Mouse (Mus musculus) embryonic facial prominence, embryonic 15.5 days (tissue): ENCODE results near the gene Dnpep. TPM values are rescaled to one million over a fixed set of nuclear protein-coding genes. Genes with fewer than 3 reads are reported as not detected.

ENCODE experiments used
- ATAC-seq: fragments of 200-750 bp; cut with Nextera tagmentation; 2 replicates; pipeline ENCODE4 v1.8.0; 2017; ENCODE audit warnings: low read depth, moderate TSS enrichment; ENCODE audit not compliant: insufficient number of reproducible peaks, low FRiP score, low TSS enrichment
- H3K27ac ChIP-seq: fragments of 300-500 bp; sonication (generic); replicated peaks from 2 replicates; pipeline ENCODE4 v1.5.1; 2015; ENCODE audit warnings: mild to moderate bottlenecking, inconsistent platforms
- H3K27me3 ChIP-seq: fragments of 300-500 bp; sonication (generic); 2 replicates; pipeline ENCODE4 v1.6.1; 2015; ENCODE audit warnings: inconsistent platforms
- H3K36me3 ChIP-seq: fragments of 300-500 bp; sonication (generic); 2 replicates; pipeline ENCODE4 v1.6.1; 2015; ENCODE audit warnings: mild to moderate bottlenecking, inconsistent platforms
- H3K4me1 ChIP-seq: fragments of 300-500 bp; sonication (generic); 2 replicates; pipeline ENCODE4 v1.6.1; 2015; ENCODE audit warnings: inconsistent platforms
- H3K4me2 ChIP-seq: fragments of 300-500 bp; sonication (generic); replicated peaks from 2 replicates; pipeline ENCODE4 v1.6.1; 2015; ENCODE audit warnings: mild to moderate bottlenecking, inconsistent platforms
- H3K4me3 ChIP-seq: fragments of 300-500 bp; sonication (generic); replicated peaks from 2 replicates; pipeline ENCODE4 v1.5.1; 2015; ENCODE audit warnings: mild to moderate bottlenecking, inconsistent platforms
- H3K9ac ChIP-seq: fragments of 300-500 bp; sonication (generic); 2 replicates; pipeline ENCODE4 v1.6.1; 2015; ENCODE audit warnings: inconsistent platforms
- H3K9me3 ChIP-seq: fragments of 300-500 bp; sonication (generic); replicated peaks from 2 replicates; pipeline ENCODE4 v1.6.1; 2016; ENCODE audit warnings: inconsistent platforms
- WGBS: fragments of 180-500 bp; shearing (Covaris S2); methylation state at CpG from one replicate; pipeline ENCODE4 v1.1.7; 2015; 5-methylcytosine and 5-hydroxymethylcytosine counted together
- polyA plus RNA-seq: library from polyadenylated mRNA; unstranded; fragments of >200 nt; fragmentation: Nextera tagmentation; extraction: Ambion mirVana; gene quantifications from 2 replicates; pipeline ENCODE4 v1.2.1, GENCODE M21; 2015

The Dnpep gene
- polyA plus RNA-seq, 1 experiment from 2014 or later: 113 TPM

- H3K4me3 ChIP-seq: no peak overlapping the region
- no peak overlapping the region for H3K27ac ChIP-seq
- ATAC-seq: 0 out of 2 replicates have a peak, but pooled peaks have one; percentile 15
- H3K9me3 ChIP-seq: no peaks in the 10 kb centered on the region
- WGBS: 1% methylated on average over 40 of the region's 40 CpGs
- 0 out of 2 replicates have a peak, but pooled peaks cover 3% of the 10 kb centered on the region for H3K4me1 ChIP-seq
- no peak overlapping the region for H3K9ac ChIP-seq
- H3K27me3 ChIP-seq: peaks cover 49% of the 10 kb centered on the region
- no peak overlapping the region for H3K4me2 ChIP-seq
- H3K36me3 ChIP-seq: no peaks in the 10 kb centered on the region
These were observed 54.5 kb downstream of the Dnpep start for GRCm38 (mm10) chr1:75262969-75263951.

GRCm38 (mm10) chr1:75261278-75261677 is 56.5 kb downstream of the Dnpep start:
- no peak overlapping the region for H3K9ac ChIP-seq
- H3K36me3 ChIP-seq: no peaks in the 10 kb centered on the region
- no peak overlapping the region for H3K4me3 ChIP-seq
- no peak overlapping the region for H3K27ac ChIP-seq
- H3K27me3 ChIP-seq: peaks cover 47% of the 10 kb centered on the region
- H3K4me2 ChIP-seq: no peak overlapping the region
- ATAC-seq: no peak
- 0 out of 2 replicates have a peak, but pooled peaks cover 3% of the 10 kb centered on the region for H3K4me1 ChIP-seq
- no peaks in the 10 kb centered on the region for H3K9me3 ChIP-seq

Other genes starting within 250 kb of the Dnpep start
- 9.6 and 9.9 TPM in 2 replicates for gene Nhej1, start 192.8 kb downstream of the Dnpep start, polyA plus RNA-seq
- 0.32 and 0.37 TPM in 2 replicates for gene Slc23a3, start 184.1 kb downstream of the Dnpep start, polyA plus RNA-seq
- gene Cnppd1, start 175.3 kb downstream of the Dnpep start, polyA plus RNA-seq: 45.3 TPM in 2 replicates
- gene Retreg2, start 175.2 kb downstream of the Dnpep start, polyA plus RNA-seq: 53.8 and 54.2 TPM in 2 replicates
- 46.5 and 51.2 TPM in 2 replicates for gene Zfand2b, start 149.3 kb downstream of the Dnpep start, polyA plus RNA-seq
- 20.7 and 23.3 TPM in 2 replicates for gene Abcb6, start 137.6 kb downstream of the Dnpep start, polyA plus RNA-seq
- 27.9 and 30.2 TPM in 2 replicates for gene Ankzf1, start 125.8 kb downstream of the Dnpep start, polyA plus RNA-seq
- gene Atg9a, start 125.8 kb downstream of the Dnpep start, polyA plus RNA-seq: 32.5 and 37.7 TPM in 2 replicates
- gene Glb1l, start 107.2 kb downstream of the Dnpep start, polyA plus RNA-seq: 18.2 and 25.1 TPM in 2 replicates
- 121 and 138 TPM in 2 replicates for gene Stk16, start 107.2 kb downstream of the Dnpep start, polyA plus RNA-seq
- gene Tuba4a, start 98.1 kb downstream of the Dnpep start, polyA plus RNA-seq: 94.8 and 98.3 TPM in 2 replicates
- gene A630095N17Rik, start 85.9 kb downstream of the Dnpep start, polyA plus RNA-seq: not detected in 2 replicates
- 47.9 and 51.3 TPM in 2 replicates for gene Dnajb2, start 81.6 kb downstream of the Dnpep start, polyA plus RNA-seq
- 0.41 and 1.0 TPM in 2 replicates for gene Ptprn, start 53.5 kb downstream of the Dnpep start, polyA plus RNA-seq
- 0.39 and 0.68 TPM in 2 replicates for gene Resp18, start 39.6 kb downstream of the Dnpep start, polyA plus RNA-seq
- 112 and 140 TPM in 2 replicates for gene Des, start 42.3 kb upstream of the Dnpep start, polyA plus RNA-seq
- 16.5 and 18.6 TPM in 2 replicates for gene Speg, start 57.3 kb upstream of the Dnpep start, polyA plus RNA-seq
- gene Gmppa, start 117.9 kb upstream of the Dnpep start, polyA plus RNA-seq: 103 and 104 TPM in 2 replicates
- gene Asic4, start 132.4 kb upstream of the Dnpep start, polyA plus RNA-seq: 0.65 and 0.84 TPM in 2 replicates
- gene Chpf, start 161.3 kb upstream of the Dnpep start, polyA plus RNA-seq: 51.3 and 54.5 TPM in 2 replicates
- 1.3 and 1.4 TPM in 2 replicates for gene Tmem198, start 161.5 kb upstream of the Dnpep start, polyA plus RNA-seq
- 104 and 108 TPM in 2 replicates for gene Obsl1, start 188.5 kb upstream of the Dnpep start, polyA plus RNA-seq
- gene Inha, start 189.1 kb upstream of the Dnpep start, polyA plus RNA-seq: 14.7 and 15.7 TPM in 2 replicates
- gene Stk11ip, start 203.5 kb upstream of the Dnpep start, polyA plus RNA-seq: 19.7 and 21.1 TPM in 2 replicates
- 22.5 and 26.3 TPM in 2 replicates for gene Slc4a3, start 228.3 kb upstream of the Dnpep start, polyA plus RNA-seq